Mouse (Mus musculus): ENCODE measurements around the gene Snx9. TPM values are rescaled to one million over a fixed set of nuclear protein-coding genes. Genes with fewer than 3 reads are reported as not detected.

Snx9 gene
- polyA plus RNA-seq, 1 experiment from 2014 or later, result 11.9 TPM

GRCm38 (mm10) chr17:5934554-5935324 lies 93.6 kb downstream of the Snx9 start:
- H3K9ac ChIP-seq, result 0 out of 2 replicates have a peak overlapping the region, but pooled peaks have one; percentile 7
- peaks cover 5% of the 10 kb centered on the region; the same call in 1 of the 2 replicates for H3K36me3 ChIP-seq (replicated peaks)
- H3K4me3 ChIP-seq (replicated peaks), result peak overlapping the region; percentile 43
- H3K4me2 ChIP-seq, result peak overlapping the region; percentile 72
- H3K27me3 ChIP-seq, result peaks cover 8% of the 10 kb centered on the region
- ATAC-seq (ENCODE audit: insufficient read depth), result peak; percentile 85
- no peaks in the 10 kb centered on the region for H3K9me3 ChIP-seq (replicated peaks)
- WGBS (ENCODE audit: insufficient replicate concordance), result 2% methylated on average over 30 of the region's 30 CpGs
- peaks cover 15% of the 10 kb centered on the region for H3K4me1 ChIP-seq (replicated peaks)
- 0 out of 2 replicates have a peak overlapping the region, but pooled peaks have one; percentile 38 for H3K27ac ChIP-seq (replicated peaks)

GRCm38 (mm10) chr17:5935680-5936079 lies 94.6 kb downstream of the Snx9 start:
- H3K4me1 ChIP-seq (replicated peaks), result peaks cover 17% of the 10 kb centered on the region
- peak overlapping the region; percentile 72; the same call in 1 of the 2 replicates for H3K4me2 ChIP-seq
- H3K27ac ChIP-seq (replicated peaks), result no peak overlapping the region

GRCm38 (mm10) chr17:5936276-5936675 lies 95.1 kb downstream of the Snx9 start:
- Histone ChIP-seq H3K27me3 (peaks cover 22% of the 10 kb centered on the region), H3K9me3 (replicated peaks) (no peaks in the 10 kb centered on the region), H3K4me1 (replicated peaks) (peaks cover 19% of the 10 kb centered on the region), H3K27ac (replicated peaks) (no peak overlapping the region), H3K9ac (no peak overlapping the region), H3K36me3 (replicated peaks) (peaks cover 2% of the 10 kb centered on the region; the same call in 1 of the 2 replicates), H3K4me3 (replicated peaks) (no peak overlapping the region), H3K4me2 (no peak overlapping the region; the same call in 1 of the 2 replicates)
- ATAC-seq (ENCODE audit: insufficient read depth), result no peak
- WGBS (ENCODE audit: insufficient replicate concordance), result 73% methylated on average over 14 of the region's 14 CpGs

More at GRCm38 (mm10) chr17:5935680-5936079, 94.6 kb downstream of the Snx9 start:
- Histone ChIP-seq H3K9me3 (replicated peaks) (no peaks in the 10 kb centered on the region), H3K9ac (no peak overlapping the region), H3K4me3 (replicated peaks) (0 out of 2 replicates have a peak overlapping the region, but pooled peaks have one; percentile 43), H3K27me3 (peaks cover 18% of the 10 kb centered on the region), H3K36me3 (replicated peaks) (peaks cover 5% of the 10 kb centered on the region; the same call in 1 of the 2 replicates)
- no peak for ATAC-seq (ENCODE audit: insufficient read depth)
- WGBS (ENCODE audit: insufficient replicate concordance), result 62% methylated on average over 3 of the region's 3 CpGs

GRCm38 (mm10) chr17:5937441-5937840 lies 96.3 kb downstream of the Snx9 start:
- H3K27ac ChIP-seq (replicated peaks), result no peak overlapping the region
- no peak overlapping the region for H3K9ac ChIP-seq
- H3K4me1 ChIP-seq (replicated peaks), result peaks cover 25% of the 10 kb centered on the region
- 28% methylated on average over 2 of the region's 2 CpGs for WGBS (ENCODE audit: insufficient replicate concordance)
- no peak overlapping the region for H3K4me2 ChIP-seq
- peaks cover 34% of the 10 kb centered on the region for H3K27me3 ChIP-seq
- no peaks in the 10 kb centered on the region for H3K36me3 ChIP-seq (replicated peaks)
- H3K9me3 ChIP-seq (replicated peaks), result no peaks in the 10 kb centered on the region
- H3K4me3 ChIP-seq (replicated peaks), result no peak overlapping the region
- no peak for ATAC-seq (ENCODE audit: insufficient read depth)

- H3K27me3 ChIP-seq, result peaks cover 37% of the 10 kb centered on the region
- H3K4me2 ChIP-seq, result no peak overlapping the region
- no peak overlapping the region for H3K27ac ChIP-seq (replicated peaks)
- H3K36me3 ChIP-seq (replicated peaks), result no peaks in the 10 kb centered on the region
- peaks cover 19% of the 10 kb centered on the region for H3K4me1 ChIP-seq (replicated peaks)
- H3K9me3 ChIP-seq (replicated peaks), result no peaks in the 10 kb centered on the region
- H3K4me3 ChIP-seq (replicated peaks), result no peak overlapping the region
- ATAC-seq (ENCODE audit: insufficient read depth), result no peak
- H3K9ac ChIP-seq, result no peak overlapping the region
- WGBS (ENCODE audit: insufficient replicate concordance), result 54% methylated on average over 12 of the region's 12 CpGs
These were observed 98.7 kb downstream of the Snx9 start for GRCm38 (mm10) chr17:5939871-5940270.

GRCm38 (mm10) chr17:5940792-5941191 lies 99.7 kb downstream of the Snx9 start:
- Histone ChIP-seq H3K9ac (peak overlapping the region; percentile 32; the same call in 1 of the 2 replicates), H3K9me3 (replicated peaks) (no peaks in the 10 kb centered on the region), H3K27ac (replicated peaks) (no peak overlapping the region), H3K4me3 (replicated peaks) (peak overlapping the region; percentile 68), H3K36me3 (replicated peaks) (no peaks in the 10 kb centered on the region), H3K4me1 (replicated peaks) (peaks cover 13% of the 10 kb centered on the region; the same call in 1 of the 2 replicates), H3K4me2 (peak overlapping the region; percentile 72), H3K27me3 (peaks cover 37% of the 10 kb centered on the region)
- WGBS (ENCODE audit: insufficient replicate concordance), result under 1% methylated on average over 34 of the region's 38 CpGs
- peak; percentile 79 for ATAC-seq (ENCODE audit: insufficient read depth)

- Histone ChIP-seq H3K4me1 (replicated peaks) (peaks cover 10% of the 10 kb centered on the region; the same call in 1 of the 2 replicates), H3K4me3 (replicated peaks) (peak within 1 kb of the TSS; percentile 68), H3K9ac (peak within 1 kb of the TSS; percentile 52; the same call in 1 of the 2 replicates), H3K27ac (replicated peaks) (peak within 1 kb of the TSS; percentile 48; the same call in 1 of the 2 replicates), H3K9me3 (replicated peaks) (no peaks in the 10 kb centered on the region), H3K4me2 (peak within 1 kb of the TSS; percentile 72), H3K36me3 (replicated peaks) (no peaks in the 10 kb centered on the region), H3K27me3 (peaks cover 37% of the 10 kb centered on the region)
- ATAC-seq (ENCODE audit: insufficient read depth), result peak; percentile 71
- WGBS (ENCODE audit: insufficient replicate concordance), result 2% methylated on average over 51 of the region's 52 CpGs
These were observed 100.3 kb downstream of the Snx9 start, which contains the start of gene Synj2 for GRCm38 (mm10) chr17:5941230-5942043. TSS of gene Synj2 (plus strand) at chr17:5941280.

GRCm38 (mm10) chr17:5942156-5942555 lies 101.0 kb downstream of the Snx9 start:
- Histone ChIP-seq H3K4me1 (replicated peaks) (peaks cover 16% of the 10 kb centered on the region), H3K36me3 (replicated peaks) (no peaks in the 10 kb centered on the region), H3K4me3 (replicated peaks) (peak overlapping the region; percentile 68), H3K27ac (replicated peaks) (no peak overlapping the region), H3K9me3 (replicated peaks) (no peaks in the 10 kb centered on the region), H3K27me3 (peaks cover 37% of the 10 kb centered on the region), H3K9ac (peak overlapping the region; percentile 52; the same call in 1 of the 2 replicates), H3K4me2 (peak overlapping the region; percentile 72)
- WGBS (ENCODE audit: insufficient replicate concordance), result 67% methylated on average over 3 of the region's 3 CpGs
- no peak for ATAC-seq (ENCODE audit: insufficient read depth)

- no peak overlapping the region for H3K4me2 ChIP-seq
- no peaks in the 10 kb centered on the region for H3K9me3 ChIP-seq (replicated peaks)
- no peaks in the 10 kb centered on the region for H3K36me3 ChIP-seq (replicated peaks)
- H3K4me3 ChIP-seq (replicated peaks), result no peak overlapping the region
- H3K9ac ChIP-seq, result no peak overlapping the region
- H3K27ac ChIP-seq (replicated peaks), result no peak overlapping the region
- peaks cover 37% of the 10 kb centered on the region for H3K27me3 ChIP-seq
- no peak for ATAC-seq (ENCODE audit: insufficient read depth)
- 51% methylated on average over 1 of the region's 1 CpGs for WGBS (ENCODE audit: insufficient replicate concordance)
- peaks cover 16% of the 10 kb centered on the region for H3K4me1 ChIP-seq (replicated peaks)
These were observed 101.9 kb downstream of the Snx9 start for GRCm38 (mm10) chr17:5943053-5943452.

- WGBS (ENCODE audit: insufficient replicate concordance), result 49% methylated on average over 3 of the region's 3 CpGs
- Histone ChIP-seq H3K9ac (no peak overlapping the region), H3K36me3 (replicated peaks) (no peaks in the 10 kb centered on the region), H3K4me2 (no peak overlapping the region), H3K4me3 (replicated peaks) (no peak overlapping the region), H3K9me3 (replicated peaks) (no peaks in the 10 kb centered on the region), H3K27me3 (peaks cover 7% of the 10 kb centered on the region), H3K4me1 (replicated peaks) (peaks cover 6% of the 10 kb centered on the region; the same call in 1 of the 2 replicates), H3K27ac (replicated peaks) (no peak overlapping the region)
- ATAC-seq (ENCODE audit: insufficient read depth), result no peak
These were observed 105.9 kb downstream of the Snx9 start for GRCm38 (mm10) chr17:5947039-5947438.
